Mouse (Mus musculus) forelimb bud, embryonic 11.5 days (tissue): ENCODE measurements at regions not wholly inside any gene's neighbourhood (a gene's known extent, or its start where the extent isn't known, plus 50 kb on each side); places are given as distances from the start of the nearest gene placed in this dataset.

Experiments used
- DNase-seq: peaks from one replicate; pipeline ENCODE4 v3.0.0-alpha.2; 2012; ENCODE audit warnings: low read depth, low spot score

DNA sequence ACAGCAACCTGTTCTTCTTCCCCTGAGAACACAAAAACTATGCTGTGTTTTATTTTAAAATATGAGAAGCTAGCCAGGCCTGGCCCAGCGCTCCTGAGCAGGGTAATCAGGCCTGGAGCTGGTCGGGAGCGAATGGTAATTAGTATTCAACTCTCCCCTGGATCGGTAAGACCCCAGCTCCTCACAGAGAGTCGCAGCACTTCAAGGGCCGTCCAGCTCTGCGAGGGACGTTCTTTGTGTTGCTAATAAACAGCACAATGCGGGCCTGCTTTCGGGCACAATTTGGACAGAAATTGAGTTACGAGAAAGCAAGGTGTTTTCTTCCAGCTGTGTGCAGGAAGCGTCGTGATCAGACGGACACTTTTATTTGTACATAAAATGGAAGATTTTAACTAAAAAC is 69.5 kb upstream of the Spaca7 start:
- no peak for DNase-seq

GRCm38 (mm10) chr8:12504240-12504639 is 68.6 kb upstream of the Spaca7 start:
- no peak for DNase-seq

- DNase-seq, result no peak
These were observed 68.1 kb upstream of the Spaca7 start for GRCm38 (mm10) chr8:12504777-12505176.

- no peak for DNase-seq
These were observed 62.6 kb upstream of the Spaca7 start for GRCm38 (mm10) chr8:12510233-12510632.

GRCm38 (mm10) chr8:12513042-12513441 is 59.8 kb upstream of the Spaca7 start:
- no peak for DNase-seq

- DNase-seq, result no peak
These were observed 58.7 kb upstream of the Spaca7 start for GRCm38 (mm10) chr8:12514138-12514537.

DNA sequence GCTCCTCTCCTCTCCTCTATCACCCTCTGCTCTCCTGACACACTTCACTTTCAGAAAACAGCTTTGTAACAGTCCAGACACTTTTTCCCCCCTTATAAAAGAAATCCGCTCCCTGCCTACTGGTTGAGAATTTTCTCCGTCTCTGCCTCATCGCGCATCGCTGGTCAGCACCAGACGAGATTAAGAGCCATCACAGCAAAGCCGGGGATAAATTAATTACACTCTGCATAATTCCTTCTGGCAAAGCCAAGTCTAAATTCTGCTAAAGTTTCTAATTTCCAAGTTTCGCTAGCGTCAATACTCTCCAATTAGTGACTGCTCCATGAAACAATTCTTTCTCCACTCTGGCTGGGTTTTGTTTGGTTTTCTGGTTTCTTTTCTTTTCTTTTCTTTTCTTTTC is 51.2 kb upstream of the Spaca7 start:
- DNase-seq, result no peak
